Mouse (Mus musculus) heart, postnatal 14 days (tissue): ENCODE measurements around the gene Plxnd1. TPM values are rescaled to one million over a fixed set of nuclear protein-coding genes. Genes with fewer than 3 reads are reported as not detected.

Experiments
- DNase-seq, 2 experiments: peaks; one replicate each; pipeline ENCODE4 v3.0.0; 2021 to 2022
- intact Hi-C: fragments of 180-260 bp; cut with DNase I; formaldehyde crosslinking; loops from one replicate; pipeline ENCODE4 v1.15.1; 2025
- long read RNA-seq, 2 experiments: library from polyadenylated mRNA; stranded (forward); transcript quantifications; one replicate each; pipeline ENCODE4 v2.0.0; 2021
- total RNA-seq, 2 experiments: library from RNA; stranded (reverse); gene quantifications; 2 replicates each; pipeline ENCODE4 v1.2.3; 2021

Plxnd1 gene
- total RNA-seq: 100 to 1,000 TPM; 113 to 133 TPM
- long read RNA-seq, experiment 1, full-length matches to known transcripts: 7 of 50 reads
- long read RNA-seq, experiment 1, partial matches to known transcripts: 30 of 50 reads
- long read RNA-seq, experiment 1, other reads (novel, unspliced or antisense): 13 of 50 reads
- long read RNA-seq, experiment 2, full-length matches to known transcripts: 4 of 48 reads
- long read RNA-seq, experiment 2, partial matches to known transcripts: 35 of 48 reads
- long read RNA-seq, experiment 2, other reads (novel, unspliced or antisense): 9 of 48 reads

DNA sequence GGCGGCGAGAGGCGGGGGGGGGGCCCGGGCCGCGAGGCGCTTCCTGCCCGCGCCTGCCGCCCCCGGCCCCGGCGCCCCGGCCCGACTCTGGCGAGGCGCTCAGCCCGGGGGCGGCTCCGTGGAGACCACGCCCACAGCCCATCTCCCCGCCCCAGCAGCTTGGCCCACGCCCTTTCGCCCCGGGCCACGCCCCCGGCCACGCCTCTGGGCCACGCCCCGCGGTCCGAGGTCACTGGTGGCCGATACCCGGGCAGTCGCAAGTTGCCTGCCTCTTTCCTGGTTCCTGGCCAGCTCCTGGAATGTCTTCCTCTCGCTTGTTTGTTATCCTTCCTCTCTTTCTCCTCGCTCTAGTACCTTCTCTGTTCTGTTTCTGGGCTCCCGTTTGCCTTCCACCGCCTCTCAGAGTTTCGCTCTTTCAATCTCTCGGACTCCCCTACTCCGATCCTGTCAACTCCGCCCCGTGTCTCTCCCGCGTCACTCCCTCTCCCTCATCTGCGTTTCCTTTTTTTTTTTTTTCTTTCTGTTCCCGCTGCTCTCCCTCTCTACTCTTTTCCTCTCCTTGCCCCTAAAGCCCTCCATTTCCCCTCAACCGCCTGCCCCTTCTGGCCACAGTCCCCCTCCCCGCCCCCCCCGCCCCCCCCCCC lies at the start of gene Plxnd1:
TSS of gene Plxnd1 (minus strand) at position 129 of the 644 bp plus-strand sequence.
- intact Hi-C loops: loop anchor here (1.0 to 5.0 kb wide), 2 partner anchors 12 to 143 kb away; partner anchors contain the start of genes Ift122 and Mbd4
- DNase-seq: peak; percentile 97 to 98

DNA sequence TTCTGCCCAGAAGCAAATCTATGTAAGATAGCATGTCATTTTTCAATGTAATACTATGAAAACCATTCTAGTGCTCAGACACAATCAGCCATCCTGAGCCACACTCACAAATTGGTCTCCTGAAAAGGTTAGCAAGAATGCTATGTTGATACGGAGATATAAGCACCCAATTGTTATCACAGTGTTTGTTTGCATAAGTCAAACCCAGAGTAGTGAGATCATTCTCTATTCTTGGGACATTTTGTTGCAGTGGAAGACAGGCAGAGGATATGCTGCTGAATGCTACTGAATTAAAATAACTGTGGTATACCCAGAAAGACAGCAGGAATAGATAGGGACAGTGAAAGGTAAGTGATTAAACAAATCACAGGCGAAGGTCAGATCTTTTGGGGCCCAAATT lies 49.2 kb upstream of the Plxnd1 start:
- DNase-seq: no peak
- intact Hi-C loops: no loop called here

DNA sequence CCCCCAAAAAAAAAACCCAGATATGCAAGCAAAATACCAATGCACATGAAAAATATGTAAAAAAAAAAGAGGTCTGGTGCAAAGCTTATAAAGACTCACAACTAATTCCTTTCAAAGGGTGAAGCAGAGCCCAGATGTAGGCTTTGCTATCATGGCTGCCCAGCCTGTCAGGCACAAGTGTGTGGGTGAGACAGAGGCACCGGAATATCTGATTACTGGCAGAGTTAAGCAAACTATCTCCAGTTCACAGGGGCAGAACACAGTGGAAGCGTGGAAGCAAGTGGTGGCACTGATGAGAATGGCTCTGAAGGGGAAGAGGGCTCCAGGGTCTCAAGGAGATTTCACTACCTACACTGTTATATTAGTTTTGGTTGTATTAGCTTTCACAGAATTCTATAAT lies 43.4 kb upstream of the Plxnd1 start:
- no peak for DNase-seq
- intact Hi-C loops: no loop called here

DNA sequence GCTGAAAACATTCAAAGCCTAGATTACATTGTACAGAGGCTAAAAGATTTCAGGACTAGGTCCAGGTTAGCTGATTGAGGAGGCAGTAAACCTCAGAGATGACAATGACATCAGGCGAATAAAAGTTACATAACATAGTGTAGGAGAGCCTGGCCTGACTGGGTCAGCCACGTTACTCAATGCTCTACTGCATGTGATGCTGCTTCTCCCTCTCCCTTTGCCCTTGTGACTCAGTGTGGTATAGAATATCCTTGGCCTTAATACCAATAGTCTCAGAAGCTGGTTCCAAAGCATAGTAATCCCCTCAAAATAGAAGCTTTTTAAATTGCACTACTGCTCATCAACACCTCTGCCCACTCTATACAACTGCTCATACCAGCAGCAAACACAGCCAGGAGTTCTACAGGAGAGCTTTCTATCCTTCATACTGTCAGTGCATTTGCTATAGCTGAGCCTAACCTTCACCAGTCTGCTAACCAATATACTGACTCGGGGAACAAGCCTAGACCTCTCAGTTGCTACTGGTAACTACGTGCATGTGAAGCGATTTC lies 42.6 kb upstream of the Plxnd1 start:
- intact Hi-C loops: no loop called here
- DNase-seq: no peak

DNA sequence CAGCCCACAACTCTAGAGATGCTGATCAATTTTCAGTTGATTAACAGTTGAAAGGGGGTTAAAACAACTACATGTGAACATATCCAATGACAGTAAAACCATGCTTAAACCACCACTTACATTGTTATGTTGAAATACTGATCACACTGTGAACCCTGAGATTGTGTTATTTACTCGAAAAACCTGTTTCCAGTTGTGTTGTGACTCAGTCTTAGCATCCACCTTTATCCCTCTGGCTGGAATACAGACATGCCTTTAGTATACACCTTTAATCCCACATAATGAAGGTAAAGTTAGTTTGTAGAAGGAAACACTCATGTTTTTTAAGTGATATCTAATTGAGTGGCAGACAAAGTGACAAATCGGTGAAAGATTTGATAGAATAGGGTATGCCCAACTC lies 41.8 kb upstream of the Plxnd1 start:
- no peak for DNase-seq
- intact Hi-C loops: no loop called here

DNA sequence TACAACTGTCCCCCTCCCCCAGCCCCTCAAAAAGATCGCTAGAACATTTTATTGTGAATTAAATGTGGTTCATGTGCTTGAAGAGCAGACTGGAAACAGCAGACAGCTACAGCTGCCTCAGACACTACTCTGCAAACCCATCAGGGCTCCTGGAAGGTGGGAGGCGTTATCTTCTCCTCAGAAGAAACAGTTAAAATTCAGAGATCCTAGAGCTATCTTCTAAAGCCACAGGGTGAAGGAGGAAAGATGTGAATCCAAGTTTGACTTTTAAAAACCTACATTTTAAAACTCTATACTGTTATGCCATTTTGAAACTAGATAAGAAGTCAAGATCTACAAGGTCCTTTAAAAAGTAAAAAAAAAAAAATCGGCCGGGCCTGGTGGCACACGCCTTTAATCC lies 36.2 kb upstream of the Plxnd1 start:
- no peak for DNase-seq
- intact Hi-C loops: no loop called here

DNA sequence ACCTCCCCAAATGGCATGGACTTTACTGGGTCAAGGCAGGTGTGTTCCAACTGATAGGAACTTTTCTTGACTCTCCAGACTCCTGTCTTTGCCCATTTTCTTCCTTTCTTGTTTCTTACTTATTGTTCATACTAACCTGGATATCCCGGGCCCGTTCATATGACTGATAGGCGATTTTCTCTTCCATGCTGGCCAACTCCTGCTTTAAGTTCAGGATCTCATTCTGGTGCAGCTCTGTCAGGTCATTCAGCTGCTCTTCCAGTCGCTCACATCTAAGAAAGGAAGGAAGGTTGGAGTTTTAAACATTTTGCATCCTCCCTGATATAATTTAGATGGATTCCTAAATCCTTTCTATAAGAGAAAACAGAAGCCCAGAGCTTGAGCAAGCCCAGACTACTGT lies 29.9 kb upstream of the Plxnd1 start:
- no peak for DNase-seq
- intact Hi-C loops: no loop called here

DNA sequence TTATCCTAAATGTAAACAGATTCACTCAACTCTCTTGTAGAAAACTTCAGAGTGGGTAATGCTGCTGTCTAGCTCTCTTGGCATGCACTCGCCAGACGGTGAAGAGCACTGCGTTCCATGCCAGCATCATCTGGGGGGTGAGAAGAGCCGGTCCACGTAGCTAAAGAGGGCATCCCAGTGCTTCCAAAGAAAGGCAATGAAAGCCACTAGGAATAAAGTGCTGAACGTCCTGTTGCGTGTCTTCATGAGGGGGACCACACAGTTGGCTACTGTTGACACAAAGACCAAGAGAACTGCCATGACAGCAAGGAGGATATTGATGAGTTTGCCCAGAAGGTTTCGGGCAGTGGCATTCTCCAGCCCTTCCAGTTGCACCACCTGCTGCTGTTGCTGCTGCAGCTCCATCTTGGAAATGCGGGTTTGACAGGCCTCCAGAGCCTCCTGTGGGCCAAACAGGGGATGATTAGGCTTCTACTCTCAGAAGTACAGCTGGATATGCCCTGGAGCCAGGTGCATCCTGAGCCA lies 27.2 kb upstream of the Plxnd1 start:
- DNase-seq: no peak
- intact Hi-C loops: no loop called here

DNA sequence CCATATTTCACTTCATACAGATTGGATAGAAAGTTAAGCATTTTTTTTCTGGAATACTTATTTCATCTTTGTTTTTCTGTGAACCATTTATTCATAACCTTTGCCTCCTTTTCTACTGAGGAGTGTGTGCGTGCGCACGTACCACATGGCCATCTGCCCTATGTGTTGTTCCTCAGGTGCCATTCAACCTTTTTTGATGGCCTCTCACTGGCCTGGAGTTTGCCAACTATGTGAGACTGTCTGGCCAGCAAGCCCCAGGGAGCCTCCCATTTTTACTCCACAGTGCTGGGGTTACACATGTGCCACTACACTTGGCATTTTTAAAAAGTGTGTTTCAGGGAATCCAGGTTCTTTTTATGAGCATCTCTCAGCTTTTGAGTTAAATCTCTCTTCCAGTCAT lies 21.1 kb upstream of the Plxnd1 start:
- DNase-seq: no peak
- intact Hi-C loops: loop anchor here (10.0 kb wide), 1 partner anchor 189 kb away; the partner anchor contains the start of gene Washc2

DNA sequence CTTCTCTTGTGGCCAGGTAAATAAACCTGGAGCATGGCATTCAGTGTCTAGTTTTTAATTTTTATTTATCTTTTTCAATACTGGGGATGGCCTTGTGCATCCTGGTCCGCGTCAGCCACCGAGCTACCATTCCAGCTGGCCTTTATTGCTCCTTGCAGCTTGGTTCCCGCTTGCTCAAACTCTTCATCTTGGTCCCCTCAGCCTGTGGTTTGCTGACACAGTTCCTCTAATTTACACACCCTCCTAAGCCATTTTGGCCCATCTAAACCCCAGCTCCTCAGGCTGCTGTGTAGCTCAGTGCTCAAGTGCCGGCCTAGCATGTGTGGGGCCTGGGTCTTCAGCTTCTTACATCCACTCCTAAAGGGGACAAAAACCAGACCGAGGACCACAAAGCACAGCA lies 19.3 kb upstream of the Plxnd1 start:
- intact Hi-C loops: loop anchor here (5.0 to 10.0 kb wide), 2 partner anchors 191 to 213 kb away; partner anchors contain the start of gene Washc2
- DNase-seq: no peak

DNA sequence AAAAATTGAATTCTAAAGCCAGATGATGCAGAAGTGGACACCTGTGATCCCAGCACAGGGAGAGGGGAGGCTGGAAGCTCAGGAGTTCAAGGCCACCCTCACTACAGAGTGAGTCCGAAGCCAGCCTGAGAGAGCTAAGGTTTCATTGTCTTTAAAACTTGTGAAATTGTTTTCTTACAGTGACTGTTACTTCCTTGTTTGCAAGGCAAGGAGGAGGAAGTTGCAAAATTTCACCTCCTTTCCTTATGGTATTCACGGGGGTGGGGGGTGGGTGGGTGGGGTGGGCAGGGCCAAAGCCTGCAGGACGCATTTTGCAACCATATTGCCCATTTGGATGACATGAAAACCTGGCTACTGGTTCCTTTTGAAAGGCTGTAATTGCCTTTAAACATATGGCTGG lies 18.9 kb upstream of the Plxnd1 start:
- no peak for DNase-seq
- intact Hi-C loops: loop anchor here (5.0 to 10.0 kb wide), 2 partner anchors 191 to 214 kb away; partner anchors contain the start of gene Washc2

DNA sequence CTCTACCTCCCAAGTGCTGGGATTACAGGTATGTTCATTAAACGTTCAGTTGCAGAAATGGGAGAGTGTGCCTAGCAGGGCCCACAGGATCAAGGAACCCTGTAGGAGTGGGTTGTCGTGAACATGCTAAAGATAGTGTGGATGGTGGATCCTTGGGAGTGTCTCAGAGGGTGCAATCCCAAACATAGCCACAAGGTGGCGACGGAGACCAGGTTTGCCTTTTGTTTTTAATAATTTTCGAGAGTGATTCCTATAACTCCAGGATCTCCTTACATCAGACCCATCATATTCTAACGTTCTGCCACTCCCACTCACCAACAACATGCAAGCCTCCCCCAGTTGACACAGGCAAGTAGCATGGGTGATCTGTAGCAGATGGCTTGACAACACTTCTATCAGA lies 15.7 kb upstream of the Plxnd1 start:
- DNase-seq: peak; percentile 86 to 92
- intact Hi-C loops: loop anchor here (5.0 to 10.0 kb wide), 2 partner anchors 194 to 217 kb away; partner anchors contain the start of gene Washc2

DNA sequence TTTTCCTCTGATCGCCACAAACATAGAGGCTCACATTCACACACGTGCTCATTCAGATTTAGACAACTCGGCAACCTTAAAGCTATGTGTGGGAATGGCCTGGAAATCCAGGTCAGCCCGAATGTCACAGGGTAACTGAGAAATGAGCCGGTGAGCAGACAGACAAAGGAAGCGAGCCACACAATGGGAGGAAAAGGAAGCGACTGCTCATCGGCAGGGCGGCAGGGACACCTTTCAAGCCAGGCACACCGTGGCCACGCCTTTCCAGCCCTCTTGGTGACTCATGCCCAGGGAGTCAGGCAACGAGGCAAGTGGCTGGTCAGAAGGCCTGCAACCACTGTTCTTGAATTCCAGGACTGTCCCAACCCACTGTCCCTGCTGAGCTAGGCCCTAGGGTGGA lies 14.6 kb upstream of the Plxnd1 start:
- intact Hi-C loops: loop anchor here (1.0 kb wide), 1 partner anchor 119 kb away; no protein-coding TSS in a partner anchor

DNA sequence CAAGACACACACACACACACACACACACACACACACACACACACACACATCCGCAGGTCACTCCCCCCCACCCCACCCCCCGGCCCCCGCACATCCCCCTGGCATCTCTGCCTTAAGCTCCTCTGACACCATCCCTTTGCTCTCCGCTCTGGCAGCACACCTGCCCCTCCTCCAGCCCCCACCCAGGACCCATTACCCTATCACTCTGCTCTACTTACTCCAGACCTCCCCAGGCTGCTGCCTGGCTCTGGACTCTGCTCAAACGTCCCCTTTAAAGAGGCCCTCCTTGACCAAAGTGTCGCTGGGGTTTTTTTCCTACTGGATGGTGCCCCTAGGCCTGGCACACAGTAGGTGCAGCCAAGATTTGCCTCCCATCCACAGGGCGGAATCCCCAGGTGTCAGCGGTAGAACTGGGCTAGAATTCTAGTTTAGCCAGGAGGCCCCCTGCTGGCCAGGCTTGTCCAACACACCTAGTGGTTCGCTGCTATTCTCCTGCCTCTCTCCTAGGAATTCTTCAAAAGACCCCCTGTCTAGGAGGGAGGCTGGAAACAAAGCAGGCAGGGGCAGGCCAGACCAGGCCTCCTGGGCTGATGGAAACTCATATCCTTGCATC lies 12.9 kb upstream of the Plxnd1 start:
- DNase-seq: peak; percentile 84 to 86
- intact Hi-C loops: loop anchor here (1.0 to 2.0 kb wide), 3 partner anchors 12 to 161 kb away; partner anchors contain the start of gene Plxnd1

More for the DNA sequence above, 14.6 kb upstream of the Plxnd1 start:
- no peak for DNase-seq

DNA sequence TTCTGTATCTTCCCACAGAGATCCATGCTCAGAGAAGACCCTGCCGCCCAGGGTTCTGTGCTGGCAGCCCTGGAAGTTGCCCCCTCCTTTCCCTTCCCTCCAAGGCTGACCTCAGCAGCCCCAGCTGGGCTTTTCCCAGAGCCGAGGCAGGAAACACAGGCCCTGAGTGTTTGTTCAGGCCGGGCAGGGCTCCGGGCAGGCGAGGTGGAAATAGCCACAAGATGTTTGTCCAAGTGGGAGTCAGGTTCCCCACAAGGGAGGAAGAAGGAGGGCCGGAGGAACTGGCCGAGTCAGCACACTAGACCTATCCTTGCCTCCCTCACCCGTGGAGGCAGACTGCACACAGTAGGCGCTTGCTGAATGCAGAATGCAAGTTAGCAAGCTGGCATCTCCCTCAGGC lies 11.9 kb upstream of the Plxnd1 start:
- intact Hi-C loops: loop anchor here (1.0 to 2.0 kb wide), 3 partner anchors 11 to 160 kb away; partner anchors contain the start of gene Plxnd1
- peak; percentile 76 for DNase-seq

DNA sequence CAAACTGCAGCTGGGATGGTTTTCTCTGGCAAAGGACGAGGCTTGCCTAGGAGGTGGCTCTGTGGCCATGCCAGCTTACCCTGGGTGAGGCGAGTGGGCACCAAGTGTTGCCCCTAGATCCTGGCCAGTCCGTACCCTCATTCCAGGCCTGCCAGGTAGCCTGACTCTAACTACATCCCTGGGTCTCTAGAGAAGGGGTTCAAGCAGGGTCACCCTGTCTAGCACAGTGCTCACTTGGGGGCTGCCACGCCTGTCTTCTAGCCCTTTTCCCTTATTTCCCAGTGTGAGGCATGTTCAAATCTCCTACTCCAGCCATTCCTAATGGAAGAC lies 11.1 kb upstream of the Plxnd1 start:
- intact Hi-C loops: loop anchor here (2.0 kb wide), 2 partner anchors 47 to 159 kb away; no protein-coding TSS in a partner anchor
- DNase-seq: peak in 1 of 2 experiments; percentile 24

DNA sequence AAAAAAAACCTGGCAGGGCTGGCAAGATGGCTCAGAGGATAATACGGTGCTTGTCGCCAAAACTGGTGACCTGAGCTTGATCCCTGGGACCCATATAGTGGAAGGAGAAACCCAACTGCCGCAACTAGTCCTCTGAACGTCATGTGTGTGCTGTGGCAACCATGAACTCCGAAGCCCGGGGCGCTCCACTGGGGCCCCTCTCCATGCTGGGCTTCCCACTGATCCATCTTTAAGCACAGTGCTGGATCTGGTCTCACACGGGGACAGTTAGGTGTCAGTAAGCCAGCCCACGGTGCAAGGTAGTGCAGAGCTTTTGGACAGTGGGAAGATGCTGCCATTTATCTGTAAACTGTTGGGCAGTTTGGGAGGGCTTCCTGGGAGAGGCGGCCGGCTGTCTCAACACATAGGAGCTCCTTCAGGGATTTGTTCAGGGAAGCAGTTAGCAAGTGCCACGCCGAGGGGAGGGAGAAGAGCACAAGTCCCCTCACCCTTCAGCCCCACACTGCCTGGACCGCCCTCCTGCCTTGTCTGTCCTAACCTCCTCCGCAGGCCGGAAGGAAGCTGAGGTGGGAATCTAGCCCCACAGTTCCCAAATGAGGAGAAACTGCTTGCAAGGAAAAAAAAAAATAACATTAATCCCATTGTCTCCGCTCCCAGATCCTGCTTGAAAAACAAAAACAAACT lies 10.6 kb upstream of the Plxnd1 start:
- intact Hi-C loops: loop anchor here (2.0 kb wide), 1 partner anchor 47 kb away; no protein-coding TSS in a partner anchor
- peak in 1 of 2 experiments; percentile 34 for DNase-seq

DNA sequence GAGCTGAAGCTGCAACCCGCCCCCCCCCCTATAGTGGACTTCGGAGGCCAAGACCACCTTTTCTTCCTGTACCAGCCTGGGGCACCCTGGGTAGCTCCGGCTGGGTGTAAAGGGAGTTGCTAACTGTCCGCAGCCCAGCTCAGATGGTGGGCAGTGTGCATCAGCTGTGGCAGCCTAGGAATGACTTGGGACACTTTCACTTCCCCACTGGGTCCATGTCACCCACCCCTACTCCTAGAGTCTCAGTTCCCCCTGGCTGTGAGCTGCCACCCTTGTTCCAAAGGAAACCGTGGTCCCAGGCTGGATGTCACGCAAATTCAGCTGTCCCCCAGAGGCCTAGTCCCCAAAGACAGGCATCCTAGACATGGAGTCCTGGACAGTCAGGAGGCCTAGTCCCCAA lies 9.9 kb upstream of the Plxnd1 start:
- DNase-seq: peak in 1 of 2 experiments; percentile 27
- intact Hi-C loops: loop anchor here (2.0 kb wide), 1 partner anchor 46 kb away; no protein-coding TSS in a partner anchor

DNA sequence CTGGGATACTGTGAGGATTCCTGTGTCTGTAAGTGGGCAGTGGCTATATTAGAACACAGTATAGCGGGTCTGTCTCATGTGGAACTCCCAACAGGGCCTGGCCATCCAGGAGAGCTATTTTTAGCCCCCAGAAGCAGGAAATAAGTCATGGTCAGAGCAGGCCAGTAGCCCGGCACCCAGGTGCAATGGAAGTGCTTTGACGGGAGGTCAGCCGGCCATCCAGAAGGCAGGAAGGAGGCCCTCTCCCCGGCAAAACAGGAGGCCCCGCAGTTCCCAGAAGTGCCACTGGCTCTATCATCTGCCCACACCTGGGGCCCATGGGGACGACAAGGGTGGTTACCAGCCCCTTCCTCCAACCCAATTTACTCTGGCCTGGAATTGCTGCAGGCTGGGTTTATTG lies 9.3 kb upstream of the Plxnd1 start:
- intact Hi-C loops: loop anchor here (2.0 kb wide), 1 partner anchor 45 kb away; no protein-coding TSS in a partner anchor

DNA sequence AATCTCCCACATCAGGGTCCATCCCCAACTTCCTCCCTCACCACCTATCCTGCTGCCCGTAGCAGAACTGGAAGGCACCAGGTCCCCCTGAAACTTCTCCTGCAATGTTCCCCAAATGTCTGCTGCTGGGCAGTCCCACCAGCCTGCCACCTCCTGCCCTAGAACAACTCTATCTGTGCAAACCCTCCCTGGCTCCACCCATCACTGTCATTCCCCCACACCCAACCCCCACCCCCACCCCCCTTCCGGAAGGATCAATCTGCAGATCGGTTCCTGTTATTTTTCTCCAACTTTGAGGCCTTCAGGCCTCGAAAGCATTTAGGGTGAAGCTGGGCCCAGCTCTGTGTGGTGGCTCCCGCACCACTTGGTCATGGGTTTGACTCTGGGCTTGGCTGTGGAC lies 8.7 kb upstream of the Plxnd1 start:
- intact Hi-C loops: no loop called here
- DNase-seq: no peak

More for the DNA sequence above, 9.3 kb upstream of the Plxnd1 start:
- DNase-seq: no peak
